Mouse (Mus musculus): ENCODE results near the gene Tifab. TPM values are rescaled to one million over a fixed set of nuclear protein-coding genes. Genes with fewer than 3 reads are reported as not detected.
A peak's percentile ranks its signal among the peaks of the same experiment; 100 is the strongest.

Tifab gene
- polyA plus RNA-seq, 3 experiments from 2014 or later, result 0.91 TPM; not detected in 2

DNA sequence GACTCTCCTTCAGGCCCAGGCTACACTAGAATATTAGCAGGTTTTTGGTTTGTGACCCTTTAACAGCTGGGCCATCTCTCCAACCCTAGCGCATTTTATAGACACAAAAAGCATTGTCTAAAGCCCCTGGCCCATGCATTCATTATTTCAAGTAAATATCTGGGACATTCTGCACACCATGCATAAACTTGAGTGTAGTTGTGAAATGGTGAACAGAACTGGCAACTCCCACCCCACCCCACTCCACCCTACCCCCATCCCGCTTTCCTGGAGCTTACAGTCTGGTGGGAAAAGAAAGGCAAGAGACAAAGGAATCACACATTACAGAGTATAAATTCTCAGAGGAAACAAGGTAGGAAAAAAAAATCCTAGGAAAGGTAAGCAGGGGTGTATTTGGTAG, 42.5 kb downstream of the Tifab start, which contains the start of gene H2afy:
H2afy (minus strand) TSS at position 162 of the 400 bp plus-strand sequence.
- ATAC-seq, result no peak

DNA sequence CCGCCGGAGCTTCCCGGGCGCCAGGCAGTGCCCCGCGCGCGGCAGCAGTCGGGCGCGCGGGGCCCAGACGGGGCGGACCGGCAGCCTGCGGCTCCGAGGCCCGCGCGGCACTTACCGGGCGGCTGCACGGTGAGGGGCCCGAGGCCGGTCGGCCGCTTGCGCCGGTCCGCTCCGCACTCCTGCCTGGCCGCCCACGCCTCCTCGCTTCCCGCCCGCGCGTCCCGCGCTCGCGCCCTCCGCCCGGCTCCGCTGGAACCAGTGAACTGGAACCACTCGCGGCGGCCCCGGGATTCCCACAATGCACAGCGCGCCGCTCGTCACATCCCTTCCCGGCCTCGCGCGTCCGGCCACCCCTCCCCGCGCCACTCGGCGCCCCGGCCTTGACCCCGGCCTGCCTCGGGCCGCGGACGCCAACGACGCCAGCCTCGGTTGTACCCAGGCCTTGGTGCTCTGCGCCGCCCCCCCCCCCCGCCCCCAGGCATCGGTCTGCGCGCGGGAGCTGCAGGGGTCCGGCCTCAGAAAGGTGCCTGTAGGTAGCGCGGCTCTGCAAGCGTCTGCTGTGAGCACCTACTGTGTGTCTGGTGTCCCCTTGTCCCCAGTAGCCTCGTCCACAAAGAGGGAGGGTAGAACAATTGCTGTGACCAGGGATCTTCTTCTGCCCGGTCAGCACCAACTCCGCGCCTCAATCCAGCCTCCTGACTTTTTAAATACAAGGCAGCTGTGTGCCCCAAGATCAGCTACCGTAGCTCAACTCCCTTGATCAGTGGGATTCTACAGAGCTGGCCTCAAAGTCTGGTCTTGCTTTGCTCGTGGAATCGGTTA, 43.2 kb downstream of the Tifab start:
- peak; percentile 71 for ATAC-seq

DNA sequence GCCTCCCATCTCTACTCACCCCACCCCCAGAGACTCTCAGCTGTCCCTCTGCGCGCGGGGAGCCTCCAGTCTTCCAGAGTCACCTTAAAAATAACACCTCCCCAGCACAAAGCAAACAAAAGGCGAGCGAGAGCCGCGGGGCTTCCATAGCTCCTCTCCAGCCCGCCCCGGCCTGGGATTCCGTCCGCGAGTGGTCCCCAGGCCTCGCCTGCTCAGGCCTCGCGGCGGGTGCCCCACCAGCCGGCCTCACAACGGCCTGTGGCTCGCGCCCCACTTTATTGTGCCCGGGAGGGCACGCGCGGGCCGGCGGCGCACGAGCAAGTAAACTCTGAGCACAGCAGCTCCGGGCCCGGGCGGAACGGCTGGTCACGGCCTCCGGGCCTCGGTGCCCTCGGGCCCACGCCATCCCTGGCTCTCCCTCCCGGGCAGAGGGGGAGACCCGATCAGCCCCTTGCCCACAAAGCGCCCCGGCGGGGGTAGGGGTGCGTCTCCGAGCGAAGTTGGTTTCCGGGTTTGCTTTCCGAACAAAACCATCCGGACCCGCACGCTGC, 44.0 kb downstream of the Tifab start:
- ATAC-seq, result peak; percentile 26

DNA sequence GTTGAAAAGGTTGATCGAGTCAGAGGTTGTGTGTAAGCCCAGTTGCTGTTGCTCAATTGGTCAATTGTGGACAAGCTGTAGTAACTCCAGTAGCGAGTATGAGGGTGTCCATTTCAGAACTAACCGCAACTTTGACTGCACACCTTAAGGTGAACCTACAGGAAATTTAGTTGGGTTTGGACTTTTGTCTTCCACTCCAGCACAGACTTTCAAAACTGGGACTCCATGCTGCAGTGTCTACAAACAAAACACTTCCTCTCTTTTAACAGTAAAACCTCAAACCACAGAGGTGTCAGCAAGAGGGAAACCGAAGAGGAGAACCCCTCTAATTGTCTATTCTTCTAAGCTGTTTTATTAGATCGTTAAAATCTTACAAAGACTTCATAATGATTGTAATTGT, 44.7 kb downstream of the Tifab start:
- ATAC-seq, result peak; percentile 53

DNA sequence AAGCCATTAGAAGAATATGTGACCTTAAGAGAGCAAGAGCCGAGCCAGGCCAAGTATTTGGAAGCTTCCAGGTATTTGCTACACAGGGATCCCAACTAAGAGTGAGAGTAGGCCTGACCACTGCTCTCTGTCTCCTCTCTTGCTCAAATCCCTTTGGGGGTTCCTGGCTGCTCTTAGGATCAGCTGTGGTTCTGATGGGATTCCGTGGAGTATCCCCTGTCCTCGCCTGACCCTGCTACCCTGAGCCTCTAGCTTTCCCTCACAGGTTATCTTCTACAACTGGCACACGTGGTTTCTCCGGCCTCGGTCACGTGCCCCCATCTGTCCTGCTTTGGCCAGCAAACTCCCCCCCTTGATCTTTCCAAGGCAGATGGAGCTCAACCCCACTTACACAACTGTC, 45.7 kb downstream of the Tifab start:
- ATAC-seq, result no peak

DNA sequence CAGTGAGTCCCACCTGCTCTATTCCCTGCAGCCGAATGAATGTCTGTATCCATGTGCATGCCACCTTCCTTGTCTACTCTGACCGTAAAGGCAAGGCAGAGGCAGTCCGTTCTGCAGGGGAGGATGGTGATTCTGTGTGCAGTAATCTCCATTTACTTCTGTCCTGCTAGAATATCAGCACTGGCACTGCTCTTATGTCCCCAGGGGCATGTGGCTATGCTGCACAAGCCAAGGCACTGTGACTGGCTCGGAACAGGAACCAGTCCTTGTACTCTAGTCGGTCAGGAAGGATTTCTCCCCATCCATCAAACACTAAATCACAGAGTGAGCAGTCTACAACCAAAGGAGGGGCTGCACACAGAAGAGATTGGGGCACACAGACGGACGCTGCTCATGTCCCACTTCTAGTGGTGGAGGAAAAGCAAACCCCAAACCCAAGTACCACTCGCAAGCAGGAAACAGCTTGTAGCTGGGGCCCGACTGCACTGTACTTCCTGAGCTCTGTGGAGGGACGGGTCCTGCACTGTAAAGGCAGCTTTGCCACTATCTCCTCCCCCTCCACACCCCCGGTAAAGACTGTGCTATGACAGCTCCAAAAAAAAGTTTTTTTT, 46.3 kb downstream of the Tifab start:
- ATAC-seq, result peak; percentile 55

DNA sequence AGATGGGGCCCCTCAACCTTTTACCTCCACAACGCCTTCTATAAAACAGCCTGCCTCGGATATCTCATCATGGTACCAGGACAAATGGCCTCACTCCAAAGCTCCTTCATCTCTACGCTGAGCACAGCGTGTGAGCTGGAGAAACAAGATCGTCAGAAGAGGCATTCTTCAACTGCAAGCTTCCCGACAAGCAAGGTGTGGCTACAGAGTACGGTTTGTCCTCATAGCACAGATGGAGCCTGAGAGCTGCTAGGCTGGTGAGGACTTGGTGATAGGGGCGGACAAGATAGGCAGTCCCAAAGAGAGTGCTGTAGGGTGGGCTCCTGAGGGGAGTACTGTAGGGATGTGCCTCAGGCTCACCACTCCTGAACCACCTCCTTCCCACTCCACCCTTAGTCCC, 48.1 kb downstream of the Tifab start:
- ATAC-seq, result no peak

DNA sequence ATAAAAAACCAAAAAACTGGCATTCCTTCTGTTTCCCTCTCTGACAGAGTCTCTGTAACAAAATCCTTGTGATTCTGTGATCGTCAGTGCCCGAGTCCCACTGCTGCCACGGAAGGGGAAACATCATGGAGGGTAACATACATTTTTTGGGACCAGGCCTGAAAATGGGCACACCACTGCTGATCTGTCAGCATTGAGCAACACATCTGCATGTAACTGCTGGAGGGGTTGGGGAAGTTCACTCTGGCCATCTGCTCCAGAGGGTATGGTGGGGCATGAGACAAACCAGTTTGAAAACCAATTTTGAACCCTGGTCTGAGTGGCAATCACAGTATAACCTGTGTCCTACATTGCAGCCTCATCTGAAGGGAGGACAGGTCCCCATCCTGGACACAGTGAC, 49.1 kb downstream of the Tifab start:
- no peak for ATAC-seq

DNA sequence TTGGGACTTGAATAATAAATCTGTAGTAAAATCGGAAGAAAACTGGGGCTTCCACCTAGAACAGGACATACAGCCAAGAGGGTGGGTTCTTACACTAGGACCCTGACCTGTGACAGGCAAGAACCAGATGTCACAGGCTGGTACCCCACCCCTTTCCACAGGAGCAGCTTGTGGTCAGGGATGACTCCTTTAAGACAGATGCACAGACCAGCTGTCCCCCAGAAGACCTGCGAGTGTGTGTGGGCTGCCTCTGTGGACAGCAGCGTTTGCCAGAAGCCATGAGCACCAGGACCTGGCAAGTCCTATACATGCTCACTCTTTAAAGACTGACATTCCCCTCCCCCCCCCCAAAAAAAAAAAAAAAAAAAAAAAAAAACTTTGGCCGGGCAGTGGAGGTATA, 49.7 kb downstream of the Tifab start:
- ATAC-seq, result no peak

DNA sequence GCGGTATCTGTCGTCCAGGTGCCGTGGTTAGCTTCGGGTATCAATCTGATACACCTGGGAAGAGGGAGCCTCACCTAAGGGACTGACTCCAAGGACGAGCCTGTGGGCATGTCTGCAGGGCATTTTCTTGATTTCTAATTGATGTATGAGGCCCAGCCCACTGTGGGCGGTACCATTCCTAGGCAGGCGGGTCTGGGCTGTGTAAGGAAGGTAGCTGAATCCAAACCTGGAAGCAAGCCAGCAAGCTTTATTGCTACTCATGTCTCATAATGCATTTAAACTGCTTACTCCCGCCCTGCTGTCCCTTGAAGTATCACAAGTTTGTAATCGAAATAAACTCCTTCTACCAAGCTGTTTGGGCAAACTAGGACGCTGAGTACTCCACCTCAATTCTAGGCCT, 53.1 kb downstream of the Tifab start:
- ATAC-seq, result no peak

Other genes starting within 250 kb of the Tifab start
- 100 to 1,000 TPM; 112 to 148 (median 117) TPM for gene H2afy, start 42.5 kb downstream of the Tifab start, polyA plus RNA-seq (2017; shearing (Covaris generic))
- gene Neurog1, start 73.3 kb upstream of the Tifab start, polyA plus RNA-seq (2017; shearing (Covaris generic)), result not detected
- gene Cxcl14, start 117.7 kb upstream of the Tifab start, polyA plus RNA-seq (2017; shearing (Covaris generic)), result not detected
- gene Gm3045, start 247.7 kb upstream of the Tifab start, polyA plus RNA-seq (2017; shearing (Covaris generic)), result not detected

All from inflammation-experienced regulatory T-cells, adult 6 months (primary cell).